Mouse (Mus musculus) left cerebral cortex, adult 9 months (tissue): ENCODE results near the gene Gm7849.
"Not testable (repeated sequence)": the region's sequence is repeated elsewhere in the genome, so short reads cannot be mapped to it uniquely, and the experiment has no call there.

Experiments used
- DNase-seq, 2 experiments: peaks; one replicate each; pipeline ENCODE4 v3.0.0; 2022; ENCODE audit warnings: low spot score in 2 of 2

Gene Gm7849

DNA sequence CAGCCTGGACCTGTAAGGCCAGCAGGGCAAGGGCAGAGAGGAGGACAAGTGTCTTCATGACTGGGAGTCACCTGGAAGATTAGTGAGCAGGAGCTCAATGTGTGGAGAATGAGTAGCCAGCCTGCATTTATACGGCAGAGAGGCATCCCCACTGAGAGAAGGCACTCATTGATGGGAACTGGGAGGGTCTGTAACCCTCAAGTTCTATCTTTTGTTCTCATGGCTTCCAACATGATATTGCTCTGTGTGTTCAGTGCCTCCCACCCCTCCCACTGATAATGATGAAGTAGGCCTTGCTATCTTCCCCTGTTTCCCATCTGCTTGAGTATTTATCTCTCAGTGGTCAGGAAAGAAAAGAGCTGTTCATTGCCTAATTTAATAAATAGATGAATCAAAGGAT lies at the start of gene Gm7849:
Gene Gm7849 (minus strand): TSS at position 101 of the 400 bp plus-strand sequence.
- not testable (repeated sequence) for DNase-seq

DNA sequence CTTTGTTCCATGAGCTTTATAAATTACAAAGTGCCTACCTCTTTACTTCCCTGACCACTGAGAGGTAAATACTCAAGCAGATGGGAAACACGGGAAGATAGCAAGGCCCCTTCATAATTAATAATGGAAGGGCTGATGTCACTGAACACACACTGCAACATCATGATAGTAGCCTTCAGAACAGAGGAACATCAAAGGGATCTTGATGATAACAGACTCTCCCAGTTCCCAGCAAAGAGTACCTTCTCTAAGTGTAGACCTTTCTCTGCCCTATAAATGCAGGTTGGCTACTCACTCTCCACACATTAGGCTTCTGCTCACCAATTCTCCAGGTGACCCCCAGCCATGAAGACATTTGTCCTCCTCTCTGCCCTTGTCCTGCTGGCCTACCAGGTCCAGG lies 29.2 kb downstream of the Gm7849 start, which contains the start of gene Defa36:
Gene Defa36 (plus strand): TSS at position 301 of the 400 bp plus-strand sequence.
- not testable (repeated sequence) for DNase-seq
